Mouse (Mus musculus) liver, postnatal 0 days (tissue): ENCODE measurements around the gene Tmem221. TPM values are rescaled to one million over a fixed set of nuclear protein-coding genes. Genes with fewer than 3 reads are reported as not detected.
A peak's percentile ranks its signal among the peaks of the same experiment; 100 is the strongest.

ENCODE experiments used
- ATAC-seq: fragments of 200-750 bp; cut with Nextera tagmentation; 2 replicates; pipeline ENCODE4 v1.8.0; 2017; ENCODE audit warnings: mild to moderate bottlenecking, moderate library complexity
- DNase-seq: peaks from one replicate; pipeline ENCODE4 v3.0.0-alpha.2; 2016
- H3K27ac ChIP-seq: fragments of 300-500 bp; sonication (generic); 2 replicates; pipeline ENCODE4 v1.5.1; 2014; ENCODE audit warnings: antibody characterized with exemption, moderate library complexity, mild to moderate bottlenecking, low read depth
- H3K27me3 ChIP-seq: fragments of 300-500 bp; sonication (generic); 2 replicates; pipeline ENCODE4 v1.6.1; 2014; ENCODE audit warnings: low read length, control low read depth, mixed read lengths; ENCODE audit not compliant: insufficient read depth
- H3K36me3 ChIP-seq: fragments of 300-500 bp; sonication (generic); replicated peaks from 2 replicates; pipeline ENCODE4 v1.6.1; 2014; ENCODE audit warnings: mild to moderate bottlenecking, control low read depth, low read length, moderate library complexity, mixed read lengths; ENCODE audit not compliant: insufficient read depth
- H3K4me1 ChIP-seq: fragments of 300-500 bp; sonication (generic); 2 replicates; pipeline ENCODE4 v1.6.1; 2014; ENCODE audit warnings: antibody characterized with exemption, mild to moderate bottlenecking, control low read depth; ENCODE audit not compliant: insufficient read depth
- H3K4me2 ChIP-seq: fragments of 300-500 bp; sonication (generic); 2 replicates; pipeline ENCODE4 v1.6.1; 2014; ENCODE audit warnings: low read depth, mild to moderate bottlenecking, low read length, moderate library complexity, mixed read lengths
- H3K4me3 ChIP-seq: fragments of 300-500 bp; sonication (generic); 2 replicates; pipeline ENCODE4 v1.5.1; 2014; ENCODE audit warnings: low read depth, low read length
- H3K9ac ChIP-seq: fragments of 300-500 bp; sonication (generic); replicated peaks from 2 replicates; pipeline ENCODE4 v1.6.1; 2014; ENCODE audit warnings: mild to moderate bottlenecking, moderate library complexity
- H3K9me3 ChIP-seq: fragments of 300-500 bp; sonication (generic); 2 replicates; pipeline ENCODE4 v1.6.1; 2016; ENCODE audit warnings: mild to moderate bottlenecking, control low read depth, low read length, mixed read lengths
- CTCF ChIP-seq: sonication (generic); IDR thresholded peaks from 2 replicates; pipeline ENCODE4 v1.5.1; 2016; ENCODE audit warnings: antibody characterized with exemption, low read depth
- EP300 ChIP-seq: IDR thresholded peaks from 2 replicates; pipeline ENCODE4 v1.6.1; 2016; ENCODE audit warnings: antibody characterized with exemption, low read depth, mild to moderate bottlenecking
- WGBS: fragments of 180-500 bp; shearing (Covaris S2); extraction: QIAGEN DNeasy Blood & Tissue Kit; methylation state at CpG from one replicate; pipeline ENCODE4 v1.1.7; 2014; ENCODE audit not compliant: insufficient replicate concordance; 5-methylcytosine and 5-hydroxymethylcytosine counted together
- polyA plus RNA-seq: library from polyadenylated mRNA; unstranded; fragments of >200 nt; fragmentation: Nextera tagmentation; extraction: Ambion mirVana; gene quantifications from 2 replicates; pipeline ENCODE4 v1.2.1, GENCODE M21; 2015

Tmem221 gene
- polyA plus RNA-seq, 1 experiment from 2014 or later = 0.66 TPM

- Histone ChIP-seq H3K4me2 (peak overlapping the region; percentile 81; the same call in 1 of the 2 replicates), H3K4me1 (peaks cover 27% of the 10 kb centered on the region), H3K4me3 (no peak overlapping the region), H3K36me3 (no peaks in the 10 kb centered on the region), H3K27ac (0 out of 2 replicates have a peak overlapping the region, but pooled peaks have one; percentile 44), H3K9ac (no peak overlapping the region), H3K27me3 (peaks cover 3% of the 10 kb centered on the region; the same call in 1 of the 2 replicates), H3K9me3 (peaks cover 3% of the 10 kb centered on the region; the same call in 1 of the 2 replicates)
- DNase-seq = no peak
- no peak for TF ChIP-seq CTCF
- TF ChIP-seq EP300 = no peak
- WGBS = 53% methylated on average over 6 of the region's 6 CpGs
- no peak for ATAC-seq
Measured at GRCm38 (mm10) chr8:71568941-71569340, 10.3 kb upstream of the Tmem221 start.

DNA sequence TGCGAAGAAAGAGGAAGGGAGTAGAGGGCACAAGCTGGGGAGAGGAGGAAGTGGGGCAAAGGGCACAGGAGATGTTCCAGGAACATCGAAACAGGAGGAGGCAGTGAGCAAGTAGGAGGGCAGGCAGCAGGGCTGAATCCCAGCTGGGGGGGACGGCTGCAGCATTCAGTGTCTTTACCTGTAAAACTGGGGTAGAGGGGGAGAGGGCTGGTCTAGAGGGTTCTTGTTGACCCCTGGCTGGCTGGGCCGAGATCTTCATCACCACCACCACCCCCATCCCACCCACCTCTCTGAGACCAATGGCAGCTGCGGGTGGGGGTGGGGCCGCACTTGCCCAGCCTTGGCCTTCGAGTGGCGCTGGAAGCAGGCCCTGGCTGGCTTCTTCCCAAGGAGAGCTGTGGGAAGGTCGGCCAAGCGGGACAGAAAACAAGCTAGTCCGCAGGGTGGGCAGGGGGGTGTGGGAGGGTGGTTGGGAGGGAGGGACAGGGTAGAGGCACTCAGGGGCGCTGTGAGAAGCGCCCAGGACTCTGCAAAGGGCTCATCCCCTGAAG lies 9.8 kb upstream of the Tmem221 start, which contains the start of gene Slc27a1:
Gene Slc27a1 (plus strand): TSS at position 496 of the 551 bp plus-strand sequence.
- peak within 1 kb of the TSS; percentile 57 for H3K4me3 ChIP-seq
- H3K36me3 ChIP-seq = no peaks in the 10 kb centered on the region
- H3K9me3 ChIP-seq = peaks cover 3% of the 10 kb centered on the region; the same call in 1 of the 2 replicates
- H3K27ac ChIP-seq = peak within 1 kb of the TSS; percentile 90
- H3K9ac ChIP-seq = peak within 1 kb of the TSS; percentile 55
- H3K27me3 ChIP-seq = peaks cover 3% of the 10 kb centered on the region; the same call in 1 of the 2 replicates
- no peak for DNase-seq
- peaks cover 27% of the 10 kb centered on the region for H3K4me1 ChIP-seq
- peak within 1 kb of the TSS; percentile 81 for H3K4me2 ChIP-seq
- 27% methylated on average over 8 of the region's 13 CpGs for WGBS
- TF ChIP-seq CTCF (no peak), EP300 (no peak)
- no peak for ATAC-seq

DNA sequence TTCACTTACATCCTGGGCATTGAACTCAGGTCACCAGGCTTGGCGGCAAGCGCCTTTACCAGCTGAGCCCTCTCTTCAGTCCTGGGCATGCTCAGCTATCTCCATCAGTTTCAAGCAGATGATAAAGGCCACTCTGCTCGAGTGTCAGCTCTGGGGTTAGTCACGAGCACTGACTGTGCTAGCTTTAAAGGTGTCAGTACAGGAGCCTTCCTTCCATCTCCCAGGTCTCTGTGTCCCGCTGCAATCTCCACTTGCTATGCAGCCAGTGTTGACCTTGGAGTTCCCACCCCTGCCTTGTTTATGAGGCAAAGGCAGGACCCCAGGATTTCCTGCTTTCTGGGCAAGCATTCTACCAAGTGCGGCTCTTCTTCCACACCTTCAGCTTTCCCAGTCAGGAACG lies 8.9 kb upstream of the Tmem221 start:
- H3K27ac ChIP-seq = no peak overlapping the region
- 74% methylated on average over 7 of the region's 7 CpGs for WGBS
- no peak overlapping the region for H3K4me3 ChIP-seq
- H3K4me2 ChIP-seq = no peak overlapping the region
- no peak for TF ChIP-seq CTCF
- no peak for TF ChIP-seq EP300
- H3K9me3 ChIP-seq = peaks cover 3% of the 10 kb centered on the region; the same call in 1 of the 2 replicates
- DNase-seq (no peak), ATAC-seq (no peak)
- H3K4me1 ChIP-seq = peaks cover 32% of the 10 kb centered on the region
- no peak overlapping the region for H3K9ac ChIP-seq
- H3K36me3 ChIP-seq = no peaks in the 10 kb centered on the region
- peaks cover 9% of the 10 kb centered on the region; the same call in 1 of the 2 replicates for H3K27me3 ChIP-seq

DNA sequence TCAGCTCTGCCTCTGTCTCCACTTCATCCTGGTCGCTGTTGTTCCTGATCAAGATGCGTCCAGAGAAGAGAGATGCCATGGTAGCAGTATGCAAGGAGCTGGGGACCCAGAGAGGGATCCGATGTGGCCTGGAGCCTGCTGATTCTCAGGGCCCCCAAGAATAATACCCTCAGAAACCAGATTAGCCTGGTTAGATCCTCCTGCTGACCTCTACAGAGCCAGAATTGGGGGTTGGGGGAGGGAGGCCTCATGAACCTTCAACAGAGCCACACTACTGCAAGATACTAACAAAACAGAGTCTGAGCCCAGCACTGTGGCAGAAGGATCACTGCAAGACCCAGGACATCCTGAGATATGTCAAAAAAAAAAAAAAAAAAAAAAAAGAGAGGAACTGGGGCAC lies 7.8 kb upstream of the Tmem221 start, which contains the start of gene Nxnl1:
Gene Nxnl1 (minus strand): TSS at position 101 of the 400 bp plus-strand sequence.
- Histone ChIP-seq H3K4me2 (no peak within 1 kb of the TSS), H3K27ac (no peak within 1 kb of the TSS), H3K9ac (no peak within 1 kb of the TSS), H3K9me3 (peaks cover 3% of the 10 kb centered on the region; the same call in 1 of the 2 replicates), H3K4me1 (peaks cover 34% of the 10 kb centered on the region), H3K36me3 (no peaks in the 10 kb centered on the region), H3K27me3 (peaks cover 16% of the 10 kb centered on the region; the same call in 1 of the 2 replicates), H3K4me3 (no peak within 1 kb of the TSS)
- DNase-seq = no peak
- TF ChIP-seq CTCF (no peak), EP300 (no peak)
- no peak for ATAC-seq
- 74% methylated on average over 3 of the region's 3 CpGs for WGBS

DNA sequence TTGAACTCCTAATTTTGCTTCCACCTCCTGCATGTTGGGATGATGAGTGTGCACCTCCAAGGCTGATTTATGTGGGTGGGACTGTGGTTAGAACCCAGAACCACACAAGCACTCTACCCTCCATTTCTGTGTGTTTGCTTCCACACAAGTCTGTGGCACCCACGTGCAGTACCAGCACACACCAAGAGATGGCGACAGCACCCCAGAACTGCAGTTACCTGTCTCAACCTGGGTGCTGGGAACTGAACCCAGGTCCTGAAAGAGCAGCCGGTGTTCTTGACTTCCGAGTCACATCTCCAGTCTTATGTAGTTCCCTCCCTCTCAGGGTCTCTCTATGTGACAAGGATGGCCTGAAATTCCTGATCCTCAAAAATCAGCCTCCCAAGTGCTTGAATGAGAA lies 5.3 kb upstream of the Tmem221 start:
- no peak overlapping the region for H3K4me2 ChIP-seq
- peaks cover 19% of the 10 kb centered on the region; the same call in 1 of the 2 replicates for H3K27me3 ChIP-seq
- 77% methylated on average over 4 of the region's 4 CpGs for WGBS
- no peak for TF ChIP-seq EP300
- TF ChIP-seq CTCF = peak; percentile 38
- H3K9ac ChIP-seq = no peak overlapping the region
- H3K36me3 ChIP-seq = no peaks in the 10 kb centered on the region
- DNase-seq (no peak), ATAC-seq (no peak)
- H3K4me3 ChIP-seq = no peak overlapping the region
- H3K4me1 ChIP-seq = peaks cover 14% of the 10 kb centered on the region
- H3K27ac ChIP-seq = no peak overlapping the region
- H3K9me3 ChIP-seq = peaks cover 3% of the 10 kb centered on the region; the same call in 1 of the 2 replicates

DNA sequence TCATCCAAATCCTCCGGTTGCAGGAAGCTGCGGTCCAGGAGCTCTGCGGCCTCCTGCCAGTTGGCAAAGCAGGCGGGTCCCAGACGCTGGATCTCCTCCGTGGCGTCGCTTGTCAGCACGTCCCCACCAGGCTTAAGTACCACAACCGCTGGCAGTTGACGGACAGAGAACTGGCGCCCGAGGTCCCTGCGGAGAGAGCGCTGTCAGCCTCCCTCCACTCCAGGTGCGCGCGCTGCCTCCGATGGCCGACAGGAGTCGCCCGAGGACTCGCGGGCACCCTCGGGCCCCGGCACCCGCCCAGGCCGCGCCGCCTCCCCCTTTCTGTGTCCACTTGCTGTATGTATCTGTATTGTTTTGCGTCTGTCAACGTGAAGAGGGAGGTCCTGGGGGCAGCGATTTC lies 4.1 kb upstream of the Tmem221 start:
- Histone ChIP-seq H3K4me3 (0 out of 2 replicates have a peak overlapping the region, but pooled peaks have one; percentile 12), H3K27me3 (peaks cover 28% of the 10 kb centered on the region), H3K4me2 (peak overlapping the region; percentile 59), H3K4me1 (peaks cover 16% of the 10 kb centered on the region), H3K36me3 (no peaks in the 10 kb centered on the region), H3K27ac (no peak overlapping the region), H3K9ac (no peak overlapping the region), H3K9me3 (peaks cover 3% of the 10 kb centered on the region; the same call in 1 of the 2 replicates)
- under 1% methylated on average over 33 of the region's 33 CpGs for WGBS
- DNase-seq (peak; percentile 86), ATAC-seq (peak; percentile 63)
- TF ChIP-seq EP300 (no peak), CTCF (peak; percentile 93)
